Mouse (Mus musculus) midbrain, embryonic 10.5 days (tissue): ENCODE measurements at regions not wholly inside any gene's neighbourhood (a gene's known extent, or its start where the extent isn't known, plus 50 kb on each side); places are given as distances from the start of the nearest gene placed in this dataset.
"Not testable (repeated sequence)": the region's sequence is repeated elsewhere in the genome, so short reads cannot be mapped to it uniquely, and the experiment has no call there.

Experiments used
- DNase-seq: peaks from one replicate; pipeline ENCODE4 v3.0.0-alpha.2; 2017; ENCODE audit warnings: low spot score
- H3K27ac ChIP-seq: fragments of 300-500 bp; sonication (generic); replicated peaks from 2 replicates; pipeline ENCODE4 v1.5.1; 2016; ENCODE audit warnings: mild to moderate bottlenecking
- H3K27me3 ChIP-seq: fragments of 300-500 bp; sonication (generic); 2 replicates; pipeline ENCODE4 v1.6.1; 2016; ENCODE audit warnings: low read depth, mild to moderate bottlenecking; ENCODE audit not compliant: poor library complexity, severe bottlenecking
- H3K36me3 ChIP-seq: fragments of 300-500 bp; sonication (generic); 2 replicates; pipeline ENCODE4 v1.6.1; 2016; ENCODE audit warnings: mild to moderate bottlenecking, moderate library complexity
- H3K4me1 ChIP-seq: fragments of 300-500 bp; sonication (generic); 2 replicates; pipeline ENCODE4 v1.6.1; 2016
- H3K4me3 ChIP-seq: fragments of 300-500 bp; sonication (generic); 2 replicates; pipeline ENCODE4 v1.5.1; 2016; ENCODE audit warnings: mild to moderate bottlenecking, moderate library complexity
- H3K9me3 ChIP-seq: fragments of 300-500 bp; sonication (generic); replicated peaks from 2 replicates; pipeline ENCODE4 v1.6.1; 2016; ENCODE audit warnings: mild to moderate bottlenecking
- WGBS: fragments of 180-500 bp; shearing (Covaris S2); methylation state at CpG from one replicate; pipeline ENCODE4 v1.1.7; 2016; 5-methylcytosine and 5-hydroxymethylcytosine counted together

- no peaks in the 10 kb centered on the region for H3K9me3 ChIP-seq
- DNase-seq, result no peak
- no peak overlapping the region for H3K4me3 ChIP-seq
- 83% methylated on average over 9 of the region's 9 CpGs for WGBS
- H3K4me1 ChIP-seq, result peaks cover 9% of the 10 kb centered on the region
- H3K36me3 ChIP-seq, result no peaks in the 10 kb centered on the region
- H3K27me3 ChIP-seq, result no peaks in the 10 kb centered on the region
- no peak overlapping the region for H3K27ac ChIP-seq
Observed at GRCm38 (mm10) chr13:57061656-57062055, 165.9 kb upstream of the Trpc7 start.

DNA sequence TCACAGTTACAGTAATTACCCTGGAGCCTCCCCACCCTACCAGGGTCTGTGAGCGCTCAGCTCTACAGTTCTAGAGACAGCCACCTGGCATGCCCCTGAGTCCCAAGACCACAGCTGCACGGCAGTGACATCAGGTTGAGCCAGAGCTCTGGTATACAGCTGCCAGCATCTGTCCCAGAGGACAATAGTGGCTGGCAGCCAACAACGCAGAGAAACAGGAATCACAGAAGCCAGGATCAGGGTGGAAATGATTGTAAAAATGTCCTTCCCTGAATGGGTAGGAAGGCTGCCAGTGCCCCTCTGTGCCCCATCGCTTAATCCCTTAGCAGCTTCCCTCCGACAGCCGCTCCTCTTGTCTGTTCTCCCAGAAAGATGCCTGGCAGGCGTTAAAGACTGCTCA, 165.3 kb upstream of the Trpc7 start:
- Histone ChIP-seq H3K36me3 (no peaks in the 10 kb centered on the region), H3K27me3 (no peaks in the 10 kb centered on the region), H3K27ac (0 out of 2 replicates have a peak overlapping the region, but pooled peaks have one; percentile 28), H3K4me1 (peaks cover 11% of the 10 kb centered on the region), H3K4me3 (no peak overlapping the region), H3K9me3 (no peaks in the 10 kb centered on the region)
- WGBS, result 76% methylated on average over 7 of the region's 7 CpGs
- DNase-seq, result no peak

DNA sequence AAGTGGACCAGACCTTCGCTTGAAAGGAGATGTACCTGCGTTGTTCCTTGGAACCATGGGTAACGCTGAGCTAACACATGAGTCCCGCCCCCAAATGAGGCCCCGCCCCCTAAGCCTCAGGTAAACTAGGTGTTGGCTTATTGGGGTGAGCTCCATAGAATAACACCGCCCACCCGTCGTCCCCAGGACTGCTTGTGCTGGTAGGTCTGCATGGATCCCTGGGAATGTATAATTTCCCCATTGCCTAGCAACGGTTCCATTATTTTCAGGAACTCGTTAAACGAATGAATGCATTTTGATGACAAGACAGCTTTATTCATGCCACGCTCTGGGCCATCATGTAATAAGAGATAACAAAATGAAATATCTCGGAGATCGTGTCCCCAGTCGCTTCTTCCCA, 161.0 kb upstream of the Trpc7 start:
- Histone ChIP-seq H3K4me3 (no peak overlapping the region), H3K9me3 (no peaks in the 10 kb centered on the region), H3K27me3 (no peaks in the 10 kb centered on the region), H3K27ac (no peak overlapping the region), H3K4me1 (peaks cover 26% of the 10 kb centered on the region), H3K36me3 (no peaks in the 10 kb centered on the region)
- 85% methylated on average over 15 of the region's 15 CpGs for WGBS
- no peak for DNase-seq

GRCm38 (mm10) chr13:57055409-57056195, 159.8 kb upstream of the Trpc7 start:
- no peak overlapping the region for H3K4me3 ChIP-seq
- peaks cover 21% of the 10 kb centered on the region for H3K4me1 ChIP-seq
- 0 out of 2 replicates have a peak overlapping the region, but pooled peaks have one; percentile 5 for H3K27ac ChIP-seq
- 76% methylated on average over 12 of the region's 12 CpGs for WGBS
- no peaks in the 10 kb centered on the region for H3K36me3 ChIP-seq
- DNase-seq, result no peak
- H3K27me3 ChIP-seq, result no peaks in the 10 kb centered on the region
- no peaks in the 10 kb centered on the region for H3K9me3 ChIP-seq

- WGBS, result 80% methylated on average over 4 of the region's 4 CpGs
- H3K4me3 ChIP-seq, result no peak overlapping the region
- DNase-seq, result no peak
- no peaks in the 10 kb centered on the region for H3K9me3 ChIP-seq
- H3K36me3 ChIP-seq, result no peaks in the 10 kb centered on the region
- peaks cover 21% of the 10 kb centered on the region for H3K4me1 ChIP-seq
- no peak overlapping the region for H3K27ac ChIP-seq
- no peaks in the 10 kb centered on the region for H3K27me3 ChIP-seq
Observed at GRCm38 (mm10) chr13:57053361-57053760, 157.6 kb upstream of the Trpc7 start.

DNA sequence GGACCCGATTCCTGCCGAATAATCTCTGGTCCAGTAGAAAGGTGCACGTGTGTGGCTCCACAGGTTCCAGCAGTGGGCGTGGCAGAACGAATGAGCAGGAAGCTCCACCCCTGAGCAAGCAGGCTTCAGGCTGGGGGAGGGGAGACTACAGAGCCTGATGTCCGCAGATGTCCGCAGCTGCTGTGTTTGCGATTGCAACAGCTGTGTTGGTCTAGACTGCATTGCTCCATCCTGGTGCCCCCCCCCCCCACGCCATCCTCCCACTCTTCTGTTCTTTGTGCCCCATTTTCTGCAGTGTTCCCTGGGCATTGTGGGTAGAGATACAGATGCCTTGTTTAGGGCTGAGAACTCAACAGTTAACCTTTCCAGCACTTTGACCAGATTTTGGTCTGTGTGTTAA, 150.3 kb upstream of the Trpc7 start:
- WGBS, result 33% methylated on average over 9 of the region's 9 CpGs
- not testable (repeated sequence) for H3K4me1 ChIP-seq, H3K4me3 ChIP-seq

DNA sequence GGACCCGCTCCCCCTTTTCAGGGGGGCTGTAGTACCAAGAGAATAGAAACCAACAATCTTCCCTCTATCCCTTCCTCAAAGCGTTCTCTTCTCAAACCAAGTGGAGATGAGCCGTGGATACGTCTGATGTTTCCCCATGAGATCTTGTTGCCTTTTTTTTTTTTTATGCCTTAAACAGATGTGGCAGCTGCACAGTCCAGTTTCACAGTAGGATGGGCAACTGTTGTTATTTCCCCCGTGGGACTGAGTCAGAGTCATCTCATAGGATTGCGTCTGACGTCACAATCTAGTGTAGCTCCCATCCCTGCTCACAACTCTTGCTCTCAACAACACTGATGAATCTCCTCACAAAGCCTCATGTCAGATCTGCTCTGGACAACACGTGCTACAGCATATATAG, 148.7 kb upstream of the Trpc7 start:
- H3K4me3 ChIP-seq, result no peak overlapping the region
- H3K27me3 ChIP-seq, result no peaks in the 10 kb centered on the region
- H3K4me1 ChIP-seq, result peaks cover 4% of the 10 kb centered on the region
- no peak overlapping the region for H3K27ac ChIP-seq
- H3K9me3 ChIP-seq, result no peaks in the 10 kb centered on the region; the same call in 1 of the 2 replicates
- 88% methylated on average over 8 of the region's 8 CpGs for WGBS
- no peaks in the 10 kb centered on the region for H3K36me3 ChIP-seq
- no peak for DNase-seq

More for the DNA sequence above, 150.3 kb upstream of the Trpc7 start:
- not testable (repeated sequence) for H3K27me3 ChIP-seq, H3K9me3 ChIP-seq, DNase-seq, H3K36me3 ChIP-seq
- peak overlapping the region; percentile 28; the same call in 1 of the 2 replicates for H3K27ac ChIP-seq

DNA sequence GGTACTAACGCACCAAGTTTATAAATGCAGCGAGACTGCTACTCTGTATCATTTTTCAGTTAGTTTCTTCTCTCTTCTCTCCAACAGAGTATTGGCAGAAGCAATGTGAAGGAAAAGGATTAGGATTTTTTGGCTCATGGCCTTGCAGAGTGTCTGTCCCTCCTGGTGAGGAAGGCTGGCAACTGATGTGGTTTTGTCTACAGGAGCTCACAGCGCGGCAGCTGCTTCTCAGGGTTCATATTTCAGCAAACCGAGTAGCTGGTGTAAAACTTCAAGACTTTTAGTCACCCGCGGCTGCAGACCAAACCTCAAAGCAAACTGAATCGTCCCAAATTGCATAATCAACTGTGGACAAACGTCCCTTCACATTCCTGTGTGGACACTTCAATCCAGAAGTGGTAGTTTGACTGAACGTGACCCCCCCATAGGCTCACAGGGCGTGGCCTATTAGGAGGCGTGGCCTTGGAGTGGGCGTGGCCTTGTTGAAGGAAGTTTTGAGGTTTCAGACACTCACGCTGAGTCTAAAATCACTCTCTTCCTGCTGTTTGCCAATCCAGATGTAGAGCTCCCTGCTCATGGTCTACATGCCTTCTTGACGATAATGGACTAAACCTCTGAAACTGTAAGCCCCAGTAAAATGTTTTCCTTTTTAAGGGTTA, 147.7 kb upstream of the Trpc7 start:
- Histone ChIP-seq H3K27me3 (no peaks in the 10 kb centered on the region), H3K4me1 (peaks cover 4% of the 10 kb centered on the region), H3K36me3 (no peaks in the 10 kb centered on the region), H3K9me3 (no peaks in the 10 kb centered on the region; the same call in 1 of the 2 replicates), H3K27ac (no peak overlapping the region), H3K4me3 (no peak overlapping the region)
- no peak for DNase-seq
- WGBS, result 85% methylated on average over 15 of the region's 15 CpGs

DNA sequence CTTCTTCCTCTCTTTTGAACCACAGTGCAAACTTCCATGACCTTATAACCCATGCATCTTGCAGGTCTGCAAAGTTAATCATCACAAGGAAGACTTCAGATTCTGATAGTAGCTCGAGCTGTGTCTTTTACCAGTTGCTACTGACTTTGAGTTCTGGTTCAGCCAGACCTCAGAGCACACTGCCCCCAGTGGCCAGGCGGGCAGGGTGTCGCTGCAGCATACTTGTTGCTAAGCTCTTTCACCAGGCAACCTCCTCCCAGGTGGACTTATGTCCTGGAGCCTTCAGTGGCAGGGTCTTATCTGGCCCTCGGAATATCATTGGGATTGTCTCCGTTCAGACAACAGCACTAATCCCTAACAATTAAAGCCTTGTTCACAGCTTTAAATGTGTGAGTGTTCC, 146.7 kb upstream of the Trpc7 start:
- no peak for DNase-seq
- H3K27me3 ChIP-seq, result no peaks in the 10 kb centered on the region
- no peaks in the 10 kb centered on the region; the same call in 1 of the 2 replicates for H3K9me3 ChIP-seq
- no peak overlapping the region for H3K27ac ChIP-seq
- H3K4me3 ChIP-seq, result no peak overlapping the region
- no peaks in the 10 kb centered on the region for H3K36me3 ChIP-seq
- peaks cover 4% of the 10 kb centered on the region for H3K4me1 ChIP-seq
- WGBS, result 68% methylated on average over 5 of the region's 5 CpGs

- DNase-seq, result no peak
- Histone ChIP-seq H3K36me3 (no peaks in the 10 kb centered on the region), H3K9me3 (no peaks in the 10 kb centered on the region), H3K4me3 (no peak overlapping the region), H3K4me1 (no peaks in the 10 kb centered on the region), H3K27me3 (no peaks in the 10 kb centered on the region), H3K27ac (no peak overlapping the region)
- WGBS, result 82% methylated on average over 4 of the region's 4 CpGs
Observed at GRCm38 (mm10) chr13:57032871-57033270, 137.1 kb upstream of the Trpc7 start.

GRCm38 (mm10) chr13:57017553-57018341, 122.0 kb upstream of the Trpc7 start:
- Histone ChIP-seq H3K9me3 (no peaks in the 10 kb centered on the region), H3K4me1 (peaks cover 12% of the 10 kb centered on the region), H3K27ac (no peak overlapping the region), H3K27me3 (no peaks in the 10 kb centered on the region), H3K36me3 (no peaks in the 10 kb centered on the region), H3K4me3 (no peak overlapping the region)
- whole genome bisulfite sequencing, result 79% methylated on average over 11 of the region's 11 CpGs
- no peak for DNase-seq

DNA sequence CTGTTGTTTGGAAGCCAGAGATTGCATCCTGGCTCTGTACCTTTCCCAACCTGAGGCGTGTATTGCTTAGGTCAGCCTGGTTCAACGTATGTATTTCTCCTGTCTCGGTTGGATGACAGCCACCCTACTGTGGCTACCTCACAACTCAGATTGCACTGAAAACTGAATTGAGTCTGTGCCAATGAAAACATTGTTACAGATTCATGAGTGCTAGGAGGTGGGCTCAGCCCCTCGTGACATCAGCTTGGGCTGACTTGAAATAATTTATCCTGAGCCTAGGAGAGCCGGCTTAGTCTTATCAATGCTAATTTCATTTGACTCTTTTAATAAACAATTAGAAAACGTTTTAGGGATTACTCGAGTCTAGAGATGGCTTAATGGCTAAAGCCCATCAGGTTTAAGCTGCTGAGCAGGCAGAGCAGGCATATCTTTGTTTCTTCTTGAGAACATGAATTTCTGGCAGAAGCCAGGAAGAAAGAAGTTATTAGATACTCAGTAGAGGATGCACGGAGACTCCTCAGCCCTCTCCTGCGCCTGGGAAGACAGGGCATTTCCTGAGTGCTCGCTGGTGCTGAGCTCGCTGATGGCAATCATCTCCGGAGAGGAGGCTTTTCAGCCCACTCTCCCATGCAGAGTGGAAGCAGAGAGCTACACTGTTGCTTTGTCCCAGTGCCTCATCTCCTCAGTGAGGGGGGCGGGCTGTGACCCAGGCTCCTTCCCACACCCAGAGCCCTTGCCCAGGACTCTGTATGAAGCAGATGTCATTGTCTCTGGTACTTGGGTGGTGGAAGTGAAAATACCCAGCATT, 120.9 kb upstream of the Trpc7 start:
- Histone ChIP-seq H3K4me3 (no peak overlapping the region), H3K27me3 (no peaks in the 10 kb centered on the region), H3K9me3 (no peaks in the 10 kb centered on the region), H3K27ac (0 out of 2 replicates have a peak overlapping the region, but pooled peaks have one; percentile 28), H3K4me1 (peaks cover 12% of the 10 kb centered on the region), H3K36me3 (no peaks in the 10 kb centered on the region)
- 70% methylated on average over 13 of the region's 13 CpGs for WGBS
- no peak for DNase-seq
